Mouse (Mus musculus): ENCODE data around the gene Anks1b. TPM values are rescaled to one million over a fixed set of nuclear protein-coding genes. Genes with fewer than 3 reads are reported as not detected.

The Anks1b gene
- total RNA-seq, 2 experiments from 2014 or later, result 426 to 497 TPM

GRCm38 (mm10) chr10:89942180-89942579 is 68.9 kb downstream of the Anks1b start:
- no peak for DNase-seq (ENCODE audit: low spot score in 2 of 2)
- intact Hi-C loops (cut with DNase I), result no loop called here

DNA sequence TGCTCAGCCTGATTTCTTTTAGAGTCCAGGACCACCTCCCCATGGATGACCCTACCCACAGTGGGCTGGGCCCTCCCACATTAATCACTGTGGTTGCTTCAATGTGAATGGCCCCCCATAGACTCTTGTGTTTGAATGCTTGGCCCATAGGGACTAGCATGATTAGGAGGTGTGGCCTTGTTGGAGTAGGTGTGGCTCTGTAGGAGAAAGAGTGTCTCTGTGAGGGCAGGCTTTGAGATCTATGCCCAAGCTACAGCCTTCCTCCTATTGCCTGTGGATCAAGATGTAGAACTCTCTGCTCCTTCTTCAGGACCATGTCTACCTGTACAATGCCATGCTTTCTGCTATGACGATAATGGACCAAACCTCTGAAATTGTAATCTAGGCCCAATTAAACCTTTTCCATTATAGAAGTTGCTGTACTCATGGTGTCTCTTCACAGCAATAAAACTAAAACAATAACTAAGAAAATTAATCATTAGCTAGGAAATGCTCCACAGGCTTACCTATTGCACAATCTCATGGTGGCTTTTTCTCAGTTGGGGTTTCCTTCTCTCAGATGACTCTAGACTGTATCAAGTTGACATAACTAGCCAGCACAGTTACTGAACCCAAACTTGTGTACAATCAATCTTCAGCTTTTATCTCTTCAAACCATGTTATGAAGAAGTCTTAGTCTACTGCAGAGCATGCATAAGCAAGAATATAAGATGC is 73.5 kb downstream of the Anks1b start:
- intact Hi-C loops (cut with DNase I), result no loop called here
- no peak for DNase-seq (ENCODE audit: low spot score in 2 of 2)

DNA sequence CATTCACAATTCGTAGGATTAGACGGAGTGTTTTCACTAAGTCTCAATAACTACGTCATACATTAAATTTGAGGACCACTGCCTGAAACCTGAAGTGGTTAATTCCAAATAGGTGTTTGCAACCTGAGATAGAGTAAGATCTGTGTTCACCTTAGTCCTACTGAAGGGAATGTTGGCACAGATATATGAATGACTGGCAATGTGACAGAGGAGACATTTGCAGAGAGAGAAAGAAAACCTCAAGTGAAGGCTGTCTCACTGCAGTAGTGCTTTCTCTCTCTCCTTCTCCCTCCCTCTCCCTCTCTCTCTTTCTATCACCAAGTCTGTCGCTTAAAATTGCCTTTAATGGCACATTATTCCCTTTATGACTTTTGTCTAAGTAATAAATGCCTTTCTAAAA is 101.1 kb downstream of the Anks1b start:
- no peak for DNase-seq (ENCODE audit: low spot score in 2 of 2)
- intact Hi-C loops (cut with DNase I), result loop anchor here (10.0 kb wide), 1 partner anchor 100 kb away; the partner anchor contains the start of gene Anks1b

DNA sequence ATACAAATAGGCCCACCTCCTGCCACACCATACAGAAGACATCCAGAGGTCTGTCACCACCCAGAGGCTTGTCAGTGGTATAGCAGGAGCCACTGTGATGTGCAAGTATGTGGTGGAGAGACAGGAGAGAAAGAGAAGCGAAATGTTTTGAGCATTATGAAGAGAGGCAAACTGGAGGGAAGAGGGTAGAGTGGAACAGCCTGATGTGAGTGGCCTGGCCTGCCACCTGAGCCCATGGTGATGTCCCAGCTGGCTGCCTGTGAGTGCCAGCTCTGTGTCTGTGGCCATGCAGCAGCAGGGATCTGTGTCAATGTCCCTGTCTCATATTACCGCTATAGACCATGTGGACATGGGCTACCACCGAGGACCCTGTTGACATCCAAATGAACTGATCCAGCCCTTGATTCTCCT is 102.1 kb downstream of the Anks1b start:
- no peak for DNase-seq (ENCODE audit: low spot score in 2 of 2)
- intact Hi-C loops (cut with DNase I), result loop anchor here (10.0 kb wide), 1 partner anchor 101 kb away; the partner anchor contains the start of gene Anks1b

DNA sequence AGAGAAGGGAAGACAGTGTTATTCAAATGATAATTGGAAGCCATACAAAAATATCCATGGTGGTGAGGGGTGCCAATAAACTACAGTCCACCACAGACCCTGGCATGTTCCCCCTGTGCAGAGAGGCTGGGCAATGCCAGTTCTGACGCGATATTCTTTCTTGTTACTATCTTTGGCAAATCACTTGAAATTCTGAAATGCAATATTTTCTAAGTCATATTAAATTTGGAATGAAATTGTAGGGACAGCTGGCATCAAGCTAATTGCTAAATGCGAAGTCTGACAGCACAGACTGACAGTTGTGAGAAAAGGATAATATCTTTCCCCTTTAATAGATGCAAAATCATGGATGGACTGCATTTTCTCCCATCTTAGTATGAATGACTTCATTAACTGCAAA is 103.3 kb downstream of the Anks1b start:
- no peak for DNase-seq (ENCODE audit: low spot score in 2 of 2)
- intact Hi-C loops (cut with DNase I), result loop anchor here (10.0 kb wide), 1 partner anchor 102 kb away; the partner anchor contains the start of gene Anks1b

DNA sequence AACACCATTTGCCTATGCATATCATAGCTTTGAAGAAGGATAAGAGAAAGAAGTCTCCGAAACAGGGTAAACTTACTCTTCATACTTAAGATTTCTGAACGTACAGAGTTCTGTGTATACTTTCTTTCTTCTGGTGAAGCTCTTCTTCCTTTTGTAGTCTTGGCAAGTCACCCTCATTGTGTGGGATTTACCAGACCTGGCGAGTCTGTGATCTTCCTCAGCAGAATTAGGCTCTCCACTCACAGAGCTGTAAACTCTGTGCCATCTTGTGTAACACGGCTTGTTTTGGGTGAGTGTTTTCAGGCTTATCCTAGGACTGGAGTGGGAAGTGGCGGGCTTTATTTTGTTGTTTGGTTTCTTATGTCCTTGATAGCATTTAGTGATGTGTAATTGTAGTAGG is 120.9 kb downstream of the Anks1b start:
- DNase-seq (ENCODE audit: low spot score in 2 of 2), result no peak
- intact Hi-C loops (cut with DNase I), result no loop called here

DNA sequence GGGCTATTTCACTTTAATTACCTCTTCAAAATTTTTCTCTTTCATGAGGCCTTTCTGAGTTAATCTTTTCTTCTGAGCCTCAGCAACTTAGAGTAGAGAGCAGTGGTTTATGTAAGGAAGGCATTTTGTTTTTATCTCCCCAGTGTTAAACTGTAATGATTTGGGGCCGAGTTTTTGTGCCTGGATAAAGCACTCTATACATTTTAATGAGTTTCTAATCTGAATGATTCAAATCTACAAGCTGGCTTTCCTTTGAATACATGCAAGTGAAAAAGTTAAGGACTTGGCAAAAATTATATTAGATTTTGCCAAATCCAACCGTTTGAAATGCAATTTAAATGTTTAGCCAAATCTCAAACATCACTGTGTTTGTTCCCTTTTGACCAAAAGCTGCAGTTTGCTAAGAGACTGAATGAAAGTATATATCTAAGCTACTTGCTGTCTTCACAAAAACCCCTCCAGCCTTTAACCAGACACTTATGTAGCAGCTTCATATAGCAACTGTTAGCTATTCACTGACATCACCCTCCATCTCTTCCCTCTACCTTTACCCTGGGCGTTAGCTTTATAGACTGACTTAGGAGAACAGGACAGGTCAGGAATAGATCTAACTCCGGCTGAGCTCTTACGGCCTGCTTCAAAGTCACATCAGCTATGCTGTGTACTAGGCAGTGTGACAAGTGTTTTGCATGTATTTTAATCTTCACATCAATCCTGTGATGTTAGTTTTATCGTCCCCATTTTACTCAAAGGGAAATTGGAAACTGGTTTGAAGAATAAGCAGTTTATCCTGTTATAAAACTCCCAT is 122.5 kb downstream of the Anks1b start:
- no peak for DNase-seq (ENCODE audit: low spot score in 2 of 2)
- intact Hi-C loops (cut with DNase I), result no loop called here

DNA sequence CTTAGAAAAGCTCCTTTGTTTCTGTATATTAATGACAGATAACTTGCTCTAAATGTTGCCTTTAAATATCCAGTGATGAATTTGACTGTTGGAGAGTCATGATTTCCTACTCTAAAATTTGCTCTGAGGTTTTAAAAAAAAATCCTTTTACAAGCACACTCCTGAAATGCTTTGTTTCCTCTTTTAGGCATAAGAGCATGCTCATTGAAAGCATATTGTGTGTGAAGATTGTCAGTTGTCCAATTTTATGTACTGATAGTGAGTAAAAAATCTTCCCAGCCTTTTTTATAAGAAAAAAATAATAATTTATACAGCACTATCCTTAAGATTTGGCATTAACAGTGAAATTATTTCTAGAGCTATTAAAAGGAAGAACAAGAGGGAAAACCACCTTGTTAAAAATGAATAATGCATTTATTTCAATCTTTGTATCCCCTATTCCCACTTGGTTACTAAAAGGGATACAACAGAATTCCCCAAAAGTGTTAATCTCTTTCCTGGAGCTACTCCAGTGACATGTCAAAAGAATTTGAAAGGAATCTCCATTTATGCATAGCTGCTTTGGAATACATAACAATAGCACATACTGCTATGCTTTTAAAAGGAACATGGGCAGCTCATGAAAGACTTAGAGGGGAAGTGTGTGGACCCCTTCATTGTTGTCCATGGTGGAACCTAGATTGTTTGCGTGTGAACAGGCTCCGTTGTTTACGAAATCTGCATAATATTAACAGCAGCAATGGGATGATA is 130.8 kb downstream of the Anks1b start:
- DNase-seq (ENCODE audit: low spot score in 2 of 2), result no peak
- intact Hi-C loops (cut with DNase I), result no loop called here

GRCm38 (mm10) chr10:90004882-90005281 is 131.6 kb downstream of the Anks1b start:
- intact Hi-C loops (cut with DNase I), result no loop called here
- DNase-seq (ENCODE audit: low spot score in 2 of 2), result no peak

- intact Hi-C loops (cut with DNase I), result no loop called here
Measured at GRCm38 (mm10) chr10:90033037-90033436, 159.7 kb downstream of the Anks1b start.

DNA sequence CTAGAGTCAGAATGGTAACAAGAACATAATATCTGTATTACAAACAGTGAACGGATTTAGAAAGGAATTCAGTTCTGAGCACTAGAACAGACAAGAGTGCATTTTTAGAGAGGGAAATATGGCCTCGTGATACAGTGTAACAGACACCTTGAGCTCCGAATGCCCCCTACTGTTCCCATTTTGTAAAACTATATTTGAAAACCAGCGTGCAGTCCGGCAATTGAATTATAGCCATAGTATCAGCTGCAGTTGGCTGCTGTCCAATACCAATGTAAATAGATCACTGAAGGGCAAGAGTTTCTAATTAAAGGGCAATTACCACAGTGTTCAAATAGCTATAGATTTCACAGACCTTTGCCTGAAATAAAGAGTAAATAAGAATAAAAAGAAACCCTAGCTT is 170.0 kb downstream of the Anks1b start:
- intact Hi-C loops (cut with DNase I), result loop anchor here (2.0 to 10.0 kb wide), 2 partner anchors 170 to 298 kb away; partner anchors contain the start of genes Anks1b and Uhrf1bp1l
- DNase-seq (ENCODE audit: low spot score in 2 of 2), result no peak

More at GRCm38 (mm10) chr10:90033037-90033436, 159.7 kb downstream of the Anks1b start:
- no peak for DNase-seq (ENCODE audit: low spot score in 2 of 2)

DNA sequence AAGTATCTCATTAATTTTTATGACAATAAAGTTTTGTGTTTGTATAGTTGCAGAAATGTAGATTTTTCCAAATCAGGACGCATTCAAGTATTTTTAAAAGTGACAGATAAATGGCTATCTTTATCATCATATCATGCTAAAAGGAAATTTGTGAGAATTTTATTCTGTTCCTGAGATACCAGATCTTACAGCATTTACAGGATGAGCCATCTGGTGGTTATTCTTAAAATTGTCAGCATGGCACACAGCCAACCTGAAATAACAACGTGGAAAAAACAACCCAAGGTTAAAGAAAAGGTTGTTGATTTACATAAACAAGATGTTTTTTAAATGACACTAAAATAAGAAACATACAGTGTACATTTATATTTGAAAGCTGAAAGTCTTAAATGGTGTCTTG is 170.5 kb downstream of the Anks1b start:
- no peak for DNase-seq (ENCODE audit: low spot score in 2 of 2)
- intact Hi-C loops (cut with DNase I), result loop anchor here (2.0 to 10.0 kb wide), 2 partner anchors 171 to 299 kb away; partner anchors contain the start of genes Anks1b and Uhrf1bp1l

GRCm38 (mm10) chr10:90044229-90044628 is 170.9 kb downstream of the Anks1b start:
- intact Hi-C loops (cut with DNase I), result loop anchor here (10.0 kb wide), 1 partner anchor 299 kb away; the partner anchor contains the start of gene Uhrf1bp1l
- no peak for DNase-seq (ENCODE audit: low spot score in 2 of 2)

- DNase-seq (ENCODE audit: low spot score in 2 of 2), result no peak
Measured at GRCm38 (mm10) chr10:90068651-90069050, 195.3 kb downstream of the Anks1b start.

GRCm38 (mm10) chr10:90077930-90078329 is 204.6 kb downstream of the Anks1b start:
- DNase-seq (ENCODE audit: low spot score in 2 of 2), result no peak
- intact Hi-C loops (cut with DNase I), result no loop called here

More at GRCm38 (mm10) chr10:90068651-90069050, 195.3 kb downstream of the Anks1b start:
- intact Hi-C loops (cut with DNase I), result no loop called here

DNA sequence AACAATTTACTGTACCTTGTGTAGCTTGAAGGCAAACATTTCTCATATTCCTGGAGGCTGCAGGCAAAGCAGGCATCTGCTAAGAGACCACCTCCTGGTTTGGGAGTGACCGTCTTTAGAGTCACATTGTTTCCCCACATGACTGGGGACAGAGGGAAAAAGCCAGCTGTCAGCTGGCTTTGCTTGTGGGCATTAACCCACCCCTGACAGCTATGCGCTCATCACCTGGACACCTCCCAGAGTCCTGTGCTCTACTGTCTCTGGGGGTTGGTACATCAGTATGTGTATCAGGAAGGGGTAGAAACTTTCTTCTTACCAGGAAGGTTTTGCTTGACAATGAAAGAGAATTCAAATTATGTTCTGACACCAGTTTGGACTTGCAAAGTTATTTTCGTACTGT is 207.8 kb downstream of the Anks1b start:
- intact Hi-C loops (cut with DNase I), result loop anchor here (5.0 to 10.0 kb wide), 3 partner anchors 501 to 954 kb away; no protein-coding TSS in a partner anchor
- DNase-seq (ENCODE audit: low spot score in 2 of 2), result no peak

- intact Hi-C loops (cut with DNase I), result loop anchor here (5.0 to 10.0 kb wide), 3 partner anchors 501 to 953 kb away; no protein-coding TSS in a partner anchor
Measured at GRCm38 (mm10) chr10:90081630-90082029, 208.3 kb downstream of the Anks1b start.

DNA sequence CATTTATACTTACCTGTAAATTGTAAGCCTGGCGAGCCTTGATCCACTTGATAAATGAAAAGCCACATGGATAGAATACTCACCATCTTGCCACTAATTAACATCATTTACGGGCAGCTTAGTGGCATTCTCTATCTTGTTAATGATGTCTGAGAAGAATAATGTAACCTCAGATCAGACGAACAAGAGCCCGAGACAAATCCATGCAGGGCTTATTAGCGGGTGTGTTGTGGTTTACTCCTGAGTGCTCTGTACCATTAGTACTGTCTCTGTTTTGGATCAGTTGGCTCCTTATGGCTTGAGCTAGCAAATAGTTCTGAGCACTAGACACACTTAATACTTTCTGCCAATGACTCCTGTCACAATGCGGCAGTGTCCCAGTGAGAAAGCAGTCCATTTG is 220.6 kb downstream of the Anks1b start:
- intact Hi-C loops (cut with DNase I), result no loop called here
- DNase-seq (ENCODE audit: low spot score in 2 of 2), result no peak

More at GRCm38 (mm10) chr10:90081630-90082029, 208.3 kb downstream of the Anks1b start:
- no peak for DNase-seq (ENCODE audit: low spot score in 2 of 2)

DNA sequence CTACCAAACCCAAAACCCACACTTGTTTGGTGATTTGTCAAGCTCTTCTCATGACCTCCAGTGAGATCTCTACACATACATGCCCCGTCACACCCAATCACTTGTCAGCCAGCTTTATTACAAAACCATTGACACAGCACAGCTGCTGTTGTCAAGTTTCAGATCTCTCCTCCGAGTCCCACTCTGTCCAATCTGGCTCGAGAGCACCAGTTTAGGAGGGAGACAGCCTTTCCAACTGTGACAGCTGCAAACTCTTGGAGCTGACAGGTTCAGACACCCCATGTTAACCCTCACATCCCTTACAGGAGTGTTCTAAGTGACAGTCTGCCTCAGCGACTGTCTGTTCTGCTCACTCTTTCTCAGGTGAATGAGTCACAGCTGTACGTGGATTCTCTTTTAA is 239.4 kb downstream of the Anks1b start:
- DNase-seq (ENCODE audit: low spot score in 2 of 2), result no peak
- intact Hi-C loops (cut with DNase I), result no loop called here

- intact Hi-C loops (cut with DNase I), result no loop called here
- DNase-seq (ENCODE audit: low spot score in 2 of 2), result no peak
Measured at GRCm38 (mm10) chr10:90116867-90117266, 243.6 kb downstream of the Anks1b start.

Data from left cerebral cortex, postnatal 36 days (tissue).